Mouse (Mus musculus): ENCODE measurements around the gene Tescl. TPM values are rescaled to one million over a fixed set of nuclear protein-coding genes. Genes with fewer than 3 reads are reported as not detected.

Tescl gene
- total and polyA plus RNA-seq, 2 experiments from 2014 or later, result 0.14 TPM; not detected in 1

GRCm38 (mm10) chr7:24297361-24298095 lies 36.2 kb downstream of the Tescl start:
- no peak for DNase-seq (ENCODE audit: low spot score)
- Histone ChIP-seq H3K4me3 (ENCODE audit: low read depth, low read length) (no peak overlapping the region), H3K4me2 (ENCODE audit: low read depth, low read length) (no peak overlapping the region; the same call in 1 of the 2 replicates), H3K4me1 (ENCODE audit: control insufficient read depth, insufficient read depth) (peaks cover 4% of the 10 kb centered on the region), H3K36me3 (replicated peaks; ENCODE audit: control insufficient read depth, insufficient read depth, low read length) (peaks cover 35% of the 10 kb centered on the region), H3K9ac (replicated peaks; ENCODE audit: low read depth, low read length) (no peak overlapping the region), H3K9me3 (replicated peaks; ENCODE audit: control insufficient read depth, low read length) (no peaks in the 10 kb centered on the region), H3K27me3 (ENCODE audit: control insufficient read depth, insufficient read depth, low read length) (no peaks in the 10 kb centered on the region), H3K27ac (ENCODE audit: low read depth) (no peak overlapping the region)
- TF ChIP-seq CTCF (IDR thresholded peaks at IDR 0.05; ENCODE audit: low read depth) (no peak), EP300 (IDR thresholded peaks at IDR 0.05; ENCODE audit: low read depth) (no peak)
- ATAC-seq (ENCODE audit: insufficient read depth, low read depth), result no peak
- 94% methylated on average over 15 of the region's 15 CpGs for WGBS

GRCm38 (mm10) chr7:24296386-24296785 lies 37.4 kb downstream of the Tescl start:
- no peak for ATAC-seq (ENCODE audit: insufficient read depth, low read depth)
- no peaks in the 10 kb centered on the region for H3K27me3 ChIP-seq (ENCODE audit: control insufficient read depth, insufficient read depth, low read length)
- H3K9me3 ChIP-seq (replicated peaks; ENCODE audit: control insufficient read depth, low read length), result no peaks in the 10 kb centered on the region
- no peak overlapping the region for H3K4me3 ChIP-seq (ENCODE audit: low read depth, low read length)
- TF ChIP-seq CTCF (IDR thresholded peaks at IDR 0.05; ENCODE audit: low read depth), result no peak
- no peak for TF ChIP-seq EP300 (IDR thresholded peaks at IDR 0.05; ENCODE audit: low read depth)
- H3K9ac ChIP-seq (replicated peaks; ENCODE audit: low read depth, low read length), result no peak overlapping the region
- H3K4me2 ChIP-seq (ENCODE audit: low read depth, low read length), result no peak overlapping the region
- H3K27ac ChIP-seq (ENCODE audit: low read depth), result no peak overlapping the region
- no peak for DNase-seq (ENCODE audit: low spot score)
- H3K4me1 ChIP-seq (ENCODE audit: control insufficient read depth, insufficient read depth), result peaks cover 4% of the 10 kb centered on the region
- WGBS, result 96% methylated on average over 7 of the region's 7 CpGs
- H3K36me3 ChIP-seq (replicated peaks; ENCODE audit: control insufficient read depth, insufficient read depth, low read length), result peaks cover 46% of the 10 kb centered on the region

- H3K4me2 ChIP-seq (ENCODE audit: low read depth, low read length), result no peak overlapping the region
- no peak for TF ChIP-seq CTCF (IDR thresholded peaks at IDR 0.05; ENCODE audit: low read depth)
- no peak for TF ChIP-seq EP300 (IDR thresholded peaks at IDR 0.05; ENCODE audit: low read depth)
- H3K27ac ChIP-seq (ENCODE audit: low read depth), result no peak overlapping the region
- H3K27me3 ChIP-seq (ENCODE audit: control insufficient read depth, insufficient read depth, low read length), result no peaks in the 10 kb centered on the region
- ATAC-seq (ENCODE audit: insufficient read depth, low read depth) (no peak), DNase-seq (ENCODE audit: low spot score) (no peak)
- H3K9me3 ChIP-seq (replicated peaks; ENCODE audit: control insufficient read depth, low read length), result no peaks in the 10 kb centered on the region
- peaks cover 56% of the 10 kb centered on the region for H3K36me3 ChIP-seq (replicated peaks; ENCODE audit: control insufficient read depth, insufficient read depth, low read length)
- no peak overlapping the region for H3K4me3 ChIP-seq (ENCODE audit: low read depth, low read length)
- H3K4me1 ChIP-seq (ENCODE audit: control insufficient read depth, insufficient read depth), result peaks cover 4% of the 10 kb centered on the region; the same call in 1 of the 2 replicates
- no peak overlapping the region for H3K9ac ChIP-seq (replicated peaks; ENCODE audit: low read depth, low read length)
- 95% methylated on average over 7 of the region's 7 CpGs for WGBS
Observed at GRCm38 (mm10) chr7:24295376-24295775, 38.4 kb downstream of the Tescl start.

- TF ChIP-seq EP300 (IDR thresholded peaks at IDR 0.05; ENCODE audit: low read depth), result no peak
- TF ChIP-seq CTCF (IDR thresholded peaks at IDR 0.05; ENCODE audit: low read depth), result no peak
- Histone ChIP-seq H3K9ac (replicated peaks; ENCODE audit: low read depth, low read length) (no peak overlapping the region), H3K27ac (ENCODE audit: low read depth) (no peak overlapping the region), H3K9me3 (replicated peaks; ENCODE audit: control insufficient read depth, low read length) (no peaks in the 10 kb centered on the region), H3K4me3 (ENCODE audit: low read depth, low read length) (no peak overlapping the region), H3K4me1 (ENCODE audit: control insufficient read depth, insufficient read depth) (peaks cover 2% of the 10 kb centered on the region; the same call in 1 of the 2 replicates), H3K36me3 (replicated peaks; ENCODE audit: control insufficient read depth, insufficient read depth, low read length) (peaks cover 60% of the 10 kb centered on the region), H3K27me3 (ENCODE audit: control insufficient read depth, insufficient read depth, low read length) (no peaks in the 10 kb centered on the region), H3K4me2 (ENCODE audit: low read depth, low read length) (no peak overlapping the region)
- no peak for ATAC-seq (ENCODE audit: insufficient read depth, low read depth)
- WGBS, result 93% methylated on average over 4 of the region's 4 CpGs
- DNase-seq (ENCODE audit: low spot score), result no peak
Observed at GRCm38 (mm10) chr7:24294763-24295162, 39.0 kb downstream of the Tescl start.

- Histone ChIP-seq H3K9ac (replicated peaks; ENCODE audit: low read depth, low read length) (no peak overlapping the region), H3K36me3 (replicated peaks; ENCODE audit: control insufficient read depth, insufficient read depth, low read length) (peaks cover 60% of the 10 kb centered on the region), H3K4me1 (ENCODE audit: control insufficient read depth, insufficient read depth) (no peaks in the 10 kb centered on the region), H3K4me2 (ENCODE audit: low read depth, low read length) (no peak overlapping the region), H3K27me3 (ENCODE audit: control insufficient read depth, insufficient read depth, low read length) (no peaks in the 10 kb centered on the region), H3K27ac (ENCODE audit: low read depth) (no peak overlapping the region), H3K9me3 (replicated peaks; ENCODE audit: control insufficient read depth, low read length) (no peaks in the 10 kb centered on the region), H3K4me3 (ENCODE audit: low read depth, low read length) (no peak overlapping the region)
- 87% methylated on average over 12 of the region's 12 CpGs for WGBS
- TF ChIP-seq EP300 (IDR thresholded peaks at IDR 0.05; ENCODE audit: low read depth) (no peak), CTCF (IDR thresholded peaks at IDR 0.05; ENCODE audit: low read depth) (no peak)
- DNase-seq (ENCODE audit: low spot score) (no peak), ATAC-seq (ENCODE audit: insufficient read depth, low read depth) (no peak)
Observed at GRCm38 (mm10) chr7:24293061-24293851, 40.5 kb downstream of the Tescl start.
